Mouse (Mus musculus): ENCODE measurements at regions not wholly inside any gene's neighbourhood (a gene's known extent, or its start where the extent isn't known, plus 50 kb on each side); places are given as distances from the start of the nearest gene placed in this dataset.

- DNase-seq (ENCODE audit: low read depth, low spot score): no peak
Measured at GRCm38 (mm10) chr12:29118336-29118735, 366.7 kb downstream of the Eipr1 start.

GRCm38 (mm10) chr12:29121159-29121558, 369.6 kb downstream of the Eipr1 start:
- no peak for DNase-seq (ENCODE audit: low read depth, low spot score)

- no peak for DNase-seq (ENCODE audit: low read depth, low spot score)
Measured at GRCm38 (mm10) chr12:29122931-29123330, 371.3 kb downstream of the Eipr1 start.

- no peak for DNase-seq (ENCODE audit: low read depth, low spot score)
Measured at GRCm38 (mm10) chr12:29124079-29124668, 372.6 kb downstream of the Eipr1 start.

- DNase-seq (ENCODE audit: low read depth, low spot score): peak; percentile 32
Measured at GRCm38 (mm10) chr12:29128844-29129243, 377.2 kb downstream of the Eipr1 start.

- no peak for DNase-seq (ENCODE audit: low read depth, low spot score)
Measured at GRCm38 (mm10) chr12:29129331-29129730, 377.7 kb downstream of the Eipr1 start.

- no peak for DNase-seq (ENCODE audit: low read depth, low spot score)
Measured at GRCm38 (mm10) chr12:29134326-29134725, 382.7 kb downstream of the Eipr1 start.

- no peak for DNase-seq (ENCODE audit: low read depth, low spot score)
Measured at GRCm38 (mm10) chr12:29136850-29137268, 385.3 kb downstream of the Eipr1 start.

- DNase-seq (ENCODE audit: low read depth, low spot score): no peak
Measured at GRCm38 (mm10) chr12:29137455-29137854, 385.9 kb downstream of the Eipr1 start.

- no peak for DNase-seq (ENCODE audit: low read depth, low spot score)
Measured at GRCm38 (mm10) chr12:29140576-29140975, 387.6 kb upstream of the Myt1l start.

GRCm38 (mm10) chr12:29141132-29141531, 387.1 kb upstream of the Myt1l start:
- no peak for DNase-seq (ENCODE audit: low read depth, low spot score)

- DNase-seq (ENCODE audit: low read depth, low spot score): no peak
Measured at GRCm38 (mm10) chr12:29141855-29142254, 386.3 kb upstream of the Myt1l start.

GRCm38 (mm10) chr12:29143297-29143696, 384.9 kb upstream of the Myt1l start:
- no peak for DNase-seq (ENCODE audit: low read depth, low spot score)

GRCm38 (mm10) chr12:29160920-29161319, 367.3 kb upstream of the Myt1l start:
- no peak for DNase-seq (ENCODE audit: low read depth, low spot score)

GRCm38 (mm10) chr12:29161546-29161945, 366.6 kb upstream of the Myt1l start:
- DNase-seq (ENCODE audit: low read depth, low spot score): no peak

GRCm38 (mm10) chr12:29164701-29165100, 363.5 kb upstream of the Myt1l start:
- DNase-seq (ENCODE audit: low read depth, low spot score): no peak

- no peak for DNase-seq (ENCODE audit: low read depth, low spot score)
Measured at GRCm38 (mm10) chr12:29166316-29166715, 361.9 kb upstream of the Myt1l start.

- DNase-seq (ENCODE audit: low read depth, low spot score): no peak
Measured at GRCm38 (mm10) chr12:29167922-29168321, 360.3 kb upstream of the Myt1l start.

GRCm38 (mm10) chr12:29175698-29176440, 352.3 kb upstream of the Myt1l start:
- DNase-seq (ENCODE audit: low read depth, low spot score): no peak

- DNase-seq (ENCODE audit: low read depth, low spot score): no peak
Measured at GRCm38 (mm10) chr12:29177145-29177544, 351.0 kb upstream of the Myt1l start.

GRCm38 (mm10) chr12:29178168-29178895, 349.9 kb upstream of the Myt1l start:
- DNase-seq (ENCODE audit: low read depth, low spot score): peak; percentile 17

GRCm38 (mm10) chr12:29179405-29179804, 348.8 kb upstream of the Myt1l start:
- peak; percentile 65 for DNase-seq (ENCODE audit: low read depth, low spot score)

GRCm38 (mm10) chr12:29180576-29180975, 347.6 kb upstream of the Myt1l start:
- DNase-seq (ENCODE audit: low read depth, low spot score): no peak
